Mouse (Mus musculus): Measurements from ENCODE around the gene Hectd4.

Gene Hectd4

DNA sequence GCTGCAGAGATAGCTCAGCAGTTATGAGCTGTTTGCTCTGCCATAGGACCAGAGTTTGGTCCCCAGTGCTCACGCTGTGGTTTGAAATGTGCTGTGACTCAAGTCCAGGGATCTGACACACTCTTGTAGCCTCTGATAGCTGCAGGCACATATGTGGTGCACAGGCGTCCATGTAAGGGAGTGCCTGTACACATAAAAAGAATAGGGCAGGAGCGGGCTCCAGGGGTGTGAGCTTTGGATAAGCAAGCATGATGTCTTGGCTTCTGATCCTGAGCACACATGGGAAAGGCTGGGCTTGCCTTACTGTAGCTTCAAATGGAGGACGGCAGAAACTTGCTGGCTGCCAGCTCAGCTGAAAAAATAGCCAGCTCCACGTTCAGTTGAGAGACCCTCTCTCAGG lies 175.6 kb downstream of the Hectd4 start:
- no peak for DNase-seq (ENCODE audit: low spot score in 2 of 2)

DNA sequence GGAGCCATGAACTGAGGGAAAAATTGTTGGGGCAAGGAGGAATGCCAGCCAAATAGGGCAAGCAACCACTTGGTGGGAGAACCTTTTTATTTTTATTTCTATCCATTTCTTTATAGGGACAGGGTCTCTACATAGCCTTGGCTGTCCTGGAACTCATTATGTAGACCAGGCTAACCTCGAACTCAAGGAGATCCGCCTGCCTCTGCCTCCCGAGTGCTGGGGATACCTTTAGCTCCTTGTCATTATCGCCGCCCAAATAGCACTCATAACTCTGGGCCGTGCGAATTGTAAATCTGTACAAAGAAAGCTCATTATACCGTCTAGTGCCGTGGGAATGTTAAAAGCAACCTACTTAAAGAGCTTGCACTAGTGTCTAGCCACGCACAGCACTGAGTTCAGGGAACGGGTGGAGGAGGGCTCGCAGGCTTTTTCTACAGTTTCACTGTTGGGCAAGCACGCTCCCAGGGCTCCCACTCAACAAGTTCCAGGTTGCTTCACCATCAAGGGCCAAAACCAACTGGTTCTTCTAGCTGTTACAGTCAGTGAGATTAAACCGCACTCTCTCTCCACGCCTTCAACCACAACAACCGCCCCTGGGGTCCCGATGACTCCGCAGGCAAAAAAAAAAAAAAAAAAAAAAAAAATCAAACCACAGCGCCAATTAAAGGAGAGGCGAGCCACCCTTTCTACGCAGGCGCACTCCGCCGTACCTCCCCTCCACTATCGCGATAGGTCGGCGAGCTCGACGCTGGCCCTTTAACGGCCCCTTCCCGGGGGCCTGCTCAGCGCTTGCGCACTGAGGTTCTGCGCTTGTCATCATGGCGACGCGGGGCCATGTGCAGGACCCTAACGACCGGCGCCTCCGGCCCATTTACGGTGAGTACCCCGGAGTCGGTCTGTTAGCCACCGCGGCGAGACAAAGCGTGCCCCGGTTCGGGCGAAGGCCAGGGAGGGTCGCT lies 177.4 kb downstream of the Hectd4 start, which contains the start of gene Naa25:
Gene Naa25 (plus strand): TSS at position 750 of the 959 bp plus-strand sequence.
- DNase-seq (ENCODE audit: low spot score in 2 of 2): peak; percentile 97 to 98

DNA sequence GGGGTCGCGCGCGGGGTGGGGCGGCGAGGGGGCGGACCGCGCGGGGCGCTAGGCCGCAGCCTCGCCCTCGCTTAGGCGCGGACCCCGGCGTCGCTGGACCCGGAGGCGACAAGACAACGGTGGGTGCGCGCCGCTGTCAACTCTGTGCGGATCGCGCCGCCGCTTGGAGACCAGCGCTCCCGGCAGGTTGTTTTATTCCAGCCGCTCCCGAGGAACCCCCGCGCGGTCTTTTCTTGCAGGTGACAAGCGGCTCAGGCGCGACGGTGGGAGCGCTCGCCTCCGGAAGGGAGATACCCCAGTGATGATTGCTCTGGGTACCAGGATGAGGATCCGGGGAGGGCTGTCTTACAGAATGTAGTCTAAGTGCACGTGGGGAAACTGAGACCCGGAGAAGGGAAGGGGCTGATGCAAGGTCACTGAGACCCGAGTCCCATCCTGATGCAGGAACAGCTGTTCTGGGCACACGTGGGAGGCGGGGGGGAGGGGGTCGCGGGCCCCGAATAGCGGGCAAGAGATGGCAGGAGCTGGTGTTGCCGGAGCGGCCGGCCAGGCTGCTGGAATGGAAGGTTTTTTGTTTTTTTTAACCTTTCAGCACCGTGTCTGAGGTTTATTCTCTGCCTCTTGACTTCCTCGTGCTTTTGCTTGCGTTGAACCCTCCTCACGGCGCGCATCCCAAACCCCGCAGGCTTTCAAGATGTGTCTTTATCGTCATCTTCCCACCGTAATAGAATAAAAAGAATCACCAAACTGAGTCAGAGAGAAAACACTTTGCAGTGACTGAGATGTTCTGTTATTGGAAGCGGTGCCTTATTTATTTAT lies 178.3 kb downstream of the Hectd4 start:
- peak; percentile 60 to 63 for DNase-seq (ENCODE audit: low spot score in 2 of 2)

GRCm38 (mm10) chr5:121398965-121399462 lies 179.0 kb downstream of the Hectd4 start:
- no peak for DNase-seq (ENCODE audit: low spot score in 2 of 2)

DNA sequence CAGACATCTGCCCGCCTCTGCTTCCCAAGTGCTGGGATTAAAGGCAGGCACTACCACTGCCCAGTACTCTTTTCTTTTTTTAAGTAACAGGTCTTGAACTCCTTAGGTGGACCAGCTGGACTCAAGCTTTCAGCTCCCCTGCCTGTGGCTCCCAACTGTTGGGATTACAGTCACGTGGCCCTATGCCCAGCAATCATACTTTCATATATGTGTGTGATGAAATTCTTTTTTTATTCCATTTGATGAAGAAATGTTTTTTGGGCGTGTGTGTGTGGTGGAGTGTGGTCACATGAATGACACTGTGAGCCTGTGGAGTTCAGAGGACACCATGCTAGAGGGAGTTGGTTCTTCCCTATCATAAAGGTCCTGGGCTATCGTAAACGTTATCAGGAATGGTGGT lies 179.5 kb downstream of the Hectd4 start:
- DNase-seq (ENCODE audit: low spot score in 2 of 2): no peak

GRCm38 (mm10) chr5:121400064-121400463 lies 180.0 kb downstream of the Hectd4 start:
- DNase-seq (ENCODE audit: low spot score in 2 of 2): no peak

DNA sequence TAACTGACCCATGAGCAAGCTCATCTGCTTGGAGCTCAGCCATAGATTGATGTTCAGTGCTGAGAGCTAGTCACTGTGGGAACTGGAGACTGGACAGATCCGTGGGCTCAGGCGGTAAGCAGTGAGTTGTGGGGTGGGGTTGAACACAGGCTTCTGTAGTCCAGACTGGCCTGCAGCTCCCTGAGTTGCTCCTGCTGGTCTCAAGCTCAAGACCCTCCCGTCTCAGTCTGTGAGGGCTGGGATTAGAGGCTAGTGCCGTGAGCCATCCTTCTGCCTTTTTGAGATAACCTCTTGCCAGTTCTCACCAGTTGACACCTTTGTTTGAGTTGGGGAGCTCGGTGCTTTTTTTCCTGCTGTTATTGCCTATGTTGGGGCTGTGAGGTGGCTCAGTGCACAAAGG lies 180.8 kb downstream of the Hectd4 start:
- no peak for DNase-seq (ENCODE audit: low spot score in 2 of 2)

- no peak for DNase-seq (ENCODE audit: low spot score in 2 of 2)
These were observed 187.8 kb downstream of the Hectd4 start for GRCm38 (mm10) chr5:121407856-121408255.

GRCm38 (mm10) chr5:121410975-121411374 lies 191.0 kb downstream of the Hectd4 start:
- DNase-seq (ENCODE audit: low spot score in 2 of 2): no peak

All from right cerebral cortex, postnatal 10 days (tissue).